In genomic region chr6:83116373-83117164, GRCm38 (mm10) we compare ENCODE assay signal across 8 mouse cellular contexts. TPM values are rescaled to one million over a fixed set of nuclear protein-coding genes. Genes with fewer than 3 reads are reported as not detected.
DNase-seq lines count a peak whose midpoint lies in the region; ATAC-seq and TF ChIP-seq lines count a peak whose summit lies in the region.

No protein-coding gene starts in this region.

- no peak for ATAC-seq in kidney, embryonic 16.5 days (ENCODE audit: low FRiP score, low TSS enrichment)
- ATAC-seq in embryonic facial prominence, embryonic 11.5 days (replicated peaks; ENCODE audit: insufficient number of reproducible peaks, low FRiP score, low TSS enrichment, low read depth) = no peak
- ATAC-seq in hindbrain, postnatal 0 days = no peak
- ATAC-seq in midbrain, postnatal 0 days (ENCODE audit: low FRiP score) = no peak

- no peaks in the 10 kb centered on the region for H3K9me3 ChIP-seq in kidney, embryonic 16.5 days (ENCODE audit: low read length)
- H3K9me3 ChIP-seq in embryonic facial prominence, embryonic 11.5 days (replicated peaks; ENCODE audit: control insufficient read depth, low read length) = no peaks in the 10 kb centered on the region
- no peaks in the 10 kb centered on the region for H3K9me3 ChIP-seq in hindbrain, postnatal 0 days (ENCODE audit: low read length)
- H3K9me3 ChIP-seq in midbrain, postnatal 0 days (ENCODE audit: low read length) = no peaks in the 10 kb centered on the region

- H3K9ac ChIP-seq in kidney, embryonic 16.5 days (replicated peaks; ENCODE audit: low read length) = peak overlapping the region; percentile 69
- peak overlapping the region; percentile 85 for H3K9ac ChIP-seq in embryonic facial prominence, embryonic 11.5 days (replicated peaks; ENCODE audit: low read length)
- H3K9ac ChIP-seq in hindbrain, postnatal 0 days (replicated peaks; ENCODE audit: low read length) = peak overlapping the region; percentile 84
- peak overlapping the region; percentile 66 for H3K9ac ChIP-seq in midbrain, postnatal 0 days (replicated peaks; ENCODE audit: low read length, poor library complexity, severe bottlenecking)

- TF ChIP-seq CTCF in hindbrain, postnatal 0 days (IDR thresholded peaks at IDR 0.05; ENCODE audit: low read depth) = no peak
- TF ChIP-seq CTCF in midbrain, postnatal 0 days (IDR thresholded peaks at IDR 0.05) = no peak

- peaks cover 41% of the 10 kb centered on the region for H3K4me1 ChIP-seq in kidney, embryonic 16.5 days (ENCODE audit: insufficient read depth, low read length)
- H3K4me1 ChIP-seq in embryonic facial prominence, embryonic 11.5 days (ENCODE audit: control insufficient read depth, insufficient read depth, low read length) = peaks cover 5% of the 10 kb centered on the region
- H3K4me1 ChIP-seq in hindbrain, postnatal 0 days (ENCODE audit: insufficient read depth, low read length) = peaks cover 18% of the 10 kb centered on the region
- H3K4me1 ChIP-seq in midbrain, postnatal 0 days (ENCODE audit: insufficient read depth, low read length) = peaks cover 9% of the 10 kb centered on the region; the same call in 1 of the 2 replicates

- H3K27ac ChIP-seq in kidney, embryonic 16.5 days (ENCODE audit: low read length) = 0 out of 2 replicates have a peak overlapping the region, but pooled peaks have one; percentile 21
- no peak overlapping the region for H3K27ac ChIP-seq in embryonic facial prominence, embryonic 11.5 days (replicated peaks; ENCODE audit: low read depth, low read length)
- peak overlapping the region; percentile 78; the same call in 1 of the 2 replicates for H3K27ac ChIP-seq in hindbrain, postnatal 0 days
- no peak overlapping the region; the same call in 1 of the 2 replicates for H3K27ac ChIP-seq in midbrain, postnatal 0 days (ENCODE audit: low read depth, low read length)

- peaks cover 17% of the 10 kb centered on the region for H3K36me3 ChIP-seq in kidney, embryonic 16.5 days (ENCODE audit: insufficient read depth, low read length)
- H3K36me3 ChIP-seq in embryonic facial prominence, embryonic 11.5 days (replicated peaks; ENCODE audit: control insufficient read depth, insufficient read depth, low read depth, low read length) = no peaks in the 10 kb centered on the region; the same call in 1 of the 2 replicates
- 0 out of 2 replicates have a peak, but pooled peaks cover 9% of the 10 kb centered on the region for H3K36me3 ChIP-seq in hindbrain, postnatal 0 days (ENCODE audit: insufficient read depth, low read length)
- peaks cover 19% of the 10 kb centered on the region for H3K36me3 ChIP-seq in midbrain, postnatal 0 days (ENCODE audit: insufficient read depth, low read length)

- WGBS in kidney, embryonic 16.5 days = 62% methylated on average over 11 of the region's 11 CpGs
- 77% methylated on average over 11 of the region's 11 CpGs for WGBS in embryonic facial prominence, embryonic 11.5 days
- WGBS in hindbrain, postnatal 0 days = 79% methylated on average over 11 of the region's 11 CpGs
- 75% methylated on average over 11 of the region's 11 CpGs for WGBS in midbrain, postnatal 0 days

- no peaks in the 10 kb centered on the region for H3K27me3 ChIP-seq in kidney, embryonic 16.5 days (ENCODE audit: insufficient read depth, low read length)
- no peaks in the 10 kb centered on the region for H3K27me3 ChIP-seq in embryonic facial prominence, embryonic 11.5 days (ENCODE audit: control insufficient read depth, insufficient read depth, low read length)
- H3K27me3 ChIP-seq in hindbrain, postnatal 0 days (ENCODE audit: insufficient read depth, low read length) = no peaks in the 10 kb centered on the region
- H3K27me3 ChIP-seq in midbrain, postnatal 0 days (ENCODE audit: insufficient read depth, low read length) = no peaks in the 10 kb centered on the region

- peak overlapping the region; percentile 72 for H3K4me3 ChIP-seq in kidney, embryonic 16.5 days (ENCODE audit: low read length)
- peak overlapping the region; percentile 75 for H3K4me3 ChIP-seq in embryonic facial prominence, embryonic 11.5 days (ENCODE audit: low read depth, low read length)
- H3K4me3 ChIP-seq in hindbrain, postnatal 0 days (ENCODE audit: low read length) = peak overlapping the region; percentile 81
- peak overlapping the region; percentile 72 for H3K4me3 ChIP-seq in midbrain, postnatal 0 days (ENCODE audit: low read depth, low read length)

- DNase-seq in kidney, adult 18-20 months = no peak
- no peak for DNase-seq in embryonic facial prominence, embryonic 11.5 days (ENCODE audit: low spot score)
- no peak for DNase-seq in hindbrain, postnatal 0 days (ENCODE audit: low spot score)
- no peak for DNase-seq in midbrain, postnatal 0 days (ENCODE audit: low spot score)
- DNase-seq in embryo, embryonic 9.5 days (ENCODE audit: extremely low spot score) = no peak
- no peak for DNase-seq in urinary bladder, postnatal 14 days (ENCODE audit: low spot score)
- DNase-seq in left cerebral cortex, adult 18-20 months (ENCODE audit: low spot score in 2 of 2) = no peak

- peak overlapping the region; percentile 90 for H3K4me2 ChIP-seq in kidney, embryonic 16.5 days (replicated peaks; ENCODE audit: low read depth, low read length)
- H3K4me2 ChIP-seq in embryonic facial prominence, embryonic 11.5 days (ENCODE audit: low read depth, low read length) = peak overlapping the region; percentile 78
- H3K4me2 ChIP-seq in hindbrain, postnatal 0 days (ENCODE audit: low read depth, low read length) = peak overlapping the region; percentile 95
- H3K4me2 ChIP-seq in midbrain, postnatal 0 days (ENCODE audit: low read depth, low read length, poor library complexity, severe bottlenecking) = peak overlapping the region; percentile 94

RNA-seq across cellular contexts. Expression of gene Mogs, which starts 1.3 kb away (rescaled TPM):
- 10.6 and 34.9 TPM in 2 replicates for polyA plus RNA-seq in kidney, embryonic 16.5 days (2015; fragmentation: Nextera tagmentation; extraction: Ambion mirVana)
- 22.1 and 23.9 TPM in 2 replicates for polyA plus RNA-seq in embryonic facial prominence, embryonic 11.5 days (2014; fragmentation: Nextera tagmentation; extraction: Ambion mirVana)
- total RNA-seq in hindbrain, postnatal 0 days (2014; rRNA removed) = 44.9 and 48.5 TPM in 2 replicates
- polyA plus RNA-seq in hindbrain, postnatal 0 days (2015; fragmentation: Nextera tagmentation; extraction: Ambion mirVana) = 20.5 and 21.1 TPM in 2 replicates
- total RNA-seq in midbrain, postnatal 0 days (2014; rRNA removed) = 32.6 and 40.3 TPM in 2 replicates
- polyA plus RNA-seq in midbrain, postnatal 0 days (2015; fragmentation: Nextera tagmentation; extraction: Ambion mirVana) = 18.8 and 19.8 TPM in 2 replicates
- 10 to 100 TPM; 29.6 to 31.8 TPM for total RNA-seq in left cerebral cortex, adult 18-20 months (2021)

RNA-seq across cellular contexts. Expression of gene Wbp1, which starts 4.8 kb away (rescaled TPM):
- 159 and 160 TPM in 2 replicates for polyA plus RNA-seq in kidney, embryonic 16.5 days (2015; fragmentation: Nextera tagmentation; extraction: Ambion mirVana)
- polyA plus RNA-seq in embryonic facial prominence, embryonic 11.5 days (2014; fragmentation: Nextera tagmentation; extraction: Ambion mirVana) = 146 and 156 TPM in 2 replicates
- total RNA-seq in hindbrain, postnatal 0 days (2014; rRNA removed) = 182 and 209 TPM in 2 replicates
- 99.6 and 101 TPM in 2 replicates for polyA plus RNA-seq in hindbrain, postnatal 0 days (2015; fragmentation: Nextera tagmentation; extraction: Ambion mirVana)
- total RNA-seq in midbrain, postnatal 0 days (2014; rRNA removed) = 152 and 199 TPM in 2 replicates
- 85.3 and 91.6 TPM in 2 replicates for polyA plus RNA-seq in midbrain, postnatal 0 days (2015; fragmentation: Nextera tagmentation; extraction: Ambion mirVana)
- 10 to 100 TPM; 37.2 to 40.2 TPM for total RNA-seq in left cerebral cortex, adult 18-20 months (2021)

RNA-seq across cellular contexts. Expression of gene Mrpl53, which starts 7.7 kb away (rescaled TPM):
- polyA plus RNA-seq in kidney, embryonic 16.5 days (2015; fragmentation: Nextera tagmentation; extraction: Ambion mirVana) = 131 and 143 TPM in 2 replicates
- polyA plus RNA-seq in embryonic facial prominence, embryonic 11.5 days (2014; fragmentation: Nextera tagmentation; extraction: Ambion mirVana) = 126 and 129 TPM in 2 replicates
- total RNA-seq in hindbrain, postnatal 0 days (2014; rRNA removed) = 72.5 and 73.7 TPM in 2 replicates
- 122 and 126 TPM in 2 replicates for polyA plus RNA-seq in hindbrain, postnatal 0 days (2015; fragmentation: Nextera tagmentation; extraction: Ambion mirVana)
- total RNA-seq in midbrain, postnatal 0 days (2014; rRNA removed) = 46.4 and 57.2 TPM in 2 replicates
- 115 and 118 TPM in 2 replicates for polyA plus RNA-seq in midbrain, postnatal 0 days (2015; fragmentation: Nextera tagmentation; extraction: Ambion mirVana)
- total RNA-seq in left cerebral cortex, adult 18-20 months (2021) = 10 to 100 TPM; 54.5 to 59.6 TPM

RNA-seq across cellular contexts. Expression of gene Ino80b, which starts 8.7 kb away (rescaled TPM):
- 14.2 TPM in 2 replicates for polyA plus RNA-seq in kidney, embryonic 16.5 days (2015; fragmentation: Nextera tagmentation; extraction: Ambion mirVana)
- polyA plus RNA-seq in embryonic facial prominence, embryonic 11.5 days (2014; fragmentation: Nextera tagmentation; extraction: Ambion mirVana) = 17.5 and 19.5 TPM in 2 replicates
- 26.7 and 31.0 TPM in 2 replicates for total RNA-seq in hindbrain, postnatal 0 days (2014; rRNA removed)
- polyA plus RNA-seq in hindbrain, postnatal 0 days (2015; fragmentation: Nextera tagmentation; extraction: Ambion mirVana) = 12.0 and 14.8 TPM in 2 replicates
- total RNA-seq in midbrain, postnatal 0 days (2014; rRNA removed) = 29.4 and 40.9 TPM in 2 replicates
- 14.6 and 16.2 TPM in 2 replicates for polyA plus RNA-seq in midbrain, postnatal 0 days (2015; fragmentation: Nextera tagmentation; extraction: Ambion mirVana)
- 10 to 100 TPM; 23.1 to 26.3 TPM for total RNA-seq in left cerebral cortex, adult 18-20 months (2021)

RNA-seq across cellular contexts. Expression of gene Gm42688, which starts 15.2 kb away (rescaled TPM):
- 2.8 and 3.3 TPM in 2 replicates for polyA plus RNA-seq in kidney, embryonic 16.5 days (2015; fragmentation: Nextera tagmentation; extraction: Ambion mirVana)
- 0.97 and 1.8 TPM in 2 replicates for polyA plus RNA-seq in embryonic facial prominence, embryonic 11.5 days (2014; fragmentation: Nextera tagmentation; extraction: Ambion mirVana)
- 4.3 and 5.7 TPM in 2 replicates for total RNA-seq in hindbrain, postnatal 0 days (2014; rRNA removed)
- 3.0 and 3.7 TPM in 2 replicates for polyA plus RNA-seq in hindbrain, postnatal 0 days (2015; fragmentation: Nextera tagmentation; extraction: Ambion mirVana)
- 4.4 and 8.1 TPM in 2 replicates for total RNA-seq in midbrain, postnatal 0 days (2014; rRNA removed)
- polyA plus RNA-seq in midbrain, postnatal 0 days (2015; fragmentation: Nextera tagmentation; extraction: Ambion mirVana) = 3.5 and 4.4 TPM in 2 replicates
- total RNA-seq in left cerebral cortex, adult 18-20 months (2021) = 1 to 10 TPM; 5.0 to 5.4 TPM

Comparison
In these comparisons a context has a peak if more than half of its experiments do, and no peak if none do; other contexts are left out.
1. H3K27ac ChIP-seq: peak in kidney, embryonic 16.5 days (single experiment) and hindbrain, postnatal 0 days (single experiment); none in embryonic facial prominence, embryonic 11.5 days (single experiment) and midbrain, postnatal 0 days (single experiment).
2. Peak in every context shown above with its lines, with median percentiles within 50 percentile points of each other: H3K4me2 ChIP-seq, H3K4me3 ChIP-seq and H3K9ac ChIP-seq.